Mouse (Mus musculus) megakaryocyte progenitor cell, adult 5-6 weeks (primary cell): ENCODE measurements around the gene Tsga10. TPM values are rescaled to one million over a fixed set of nuclear protein-coding genes. Genes with fewer than 3 reads are reported as not detected.
"Not testable (repeated sequence)": the region's sequence is repeated elsewhere in the genome, so short reads cannot be mapped to it uniquely, and the experiment has no call there.

ENCODE experiments used
- ATAC-seq: replicated peaks from 2 replicates; pipeline ENCODE4 v1.8.0; 2016; ENCODE audit warnings: mild to moderate bottlenecking, moderate TSS enrichment, inconsistent platforms; ENCODE audit not compliant: poor library complexity
- total RNA-seq, 2 experiments: library from RNA; stranded (forward) in 1 of 2; stranded (reverse) in 1 of 2; fragments of 157-497, 149-512 nt in 1 of 2; fragments of 200-1000 nt in 1 of 2; gene quantifications; 2 replicates each; pipeline versions ENCODE4 v1.2.3 to v1.2.4; 2015 to 2017

The Tsga10 gene
- total RNA-seq, 2 experiments from 2014 or later = 8.1 to 8.6 TPM

GRCm38 (mm10) chr1:37864511-37865400, 1.5 kb downstream of the Tsga10 start:
- peak; percentile 80 for ATAC-seq

- no peak for ATAC-seq
These were observed 15.5 kb downstream of the Tsga10 start for GRCm38 (mm10) chr1:37850696-37851095.

- no peak for ATAC-seq
These were observed 19.4 kb downstream of the Tsga10 start for GRCm38 (mm10) chr1:37846878-37847277.

- no peak for ATAC-seq
These were observed 34.5 kb downstream of the Tsga10 start for GRCm38 (mm10) chr1:37831681-37832080.

GRCm38 (mm10) chr1:37802291-37802690, 63.9 kb downstream of the Tsga10 start:
- ATAC-seq = not testable (repeated sequence)

GRCm38 (mm10) chr1:37800298-37800697, 65.9 kb downstream of the Tsga10 start:
- ATAC-seq = no peak

GRCm38 (mm10) chr1:37799505-37799904, 66.7 kb downstream of the Tsga10 start:
- ATAC-seq = 0 out of 2 replicates have a peak, but pooled peaks have one; percentile 23

GRCm38 (mm10) chr1:37759407-37759806, 106.8 kb downstream of the Tsga10 start:
- peak; percentile 42; the same call in 1 of the 2 replicates for ATAC-seq

GRCm38 (mm10) chr1:37744650-37745259, 121.5 kb downstream of the Tsga10 start:
- peak; percentile 90 for ATAC-seq

GRCm38 (mm10) chr1:37742602-37743270, 123.5 kb downstream of the Tsga10 start:
- ATAC-seq = no peak

GRCm38 (mm10) chr1:37742126-37742525, 124.1 kb downstream of the Tsga10 start:
- no peak for ATAC-seq

- peak; percentile 42 for ATAC-seq
These were observed 125.9 kb downstream of the Tsga10 start for GRCm38 (mm10) chr1:37740161-37740802.

- ATAC-seq = 0 out of 2 replicates have a peak, but pooled peaks have one; percentile 12
These were observed 127.3 kb downstream of the Tsga10 start for GRCm38 (mm10) chr1:37738895-37739294.

- peak; percentile 94 for ATAC-seq
These were observed 129.2 kb downstream of the Tsga10 start for GRCm38 (mm10) chr1:37737045-37737444.

- ATAC-seq = no peak
These were observed 130.3 kb downstream of the Tsga10 start for GRCm38 (mm10) chr1:37735932-37736331.

- peak; percentile 81 for ATAC-seq
These were observed 131.4 kb downstream of the Tsga10 start for GRCm38 (mm10) chr1:37734841-37735240.

- no peak for ATAC-seq
These were observed 136.9 kb downstream of the Tsga10 start for GRCm38 (mm10) chr1:37729353-37729752.

GRCm38 (mm10) chr1:37728053-37728452, 138.2 kb downstream of the Tsga10 start:
- no peak for ATAC-seq

GRCm38 (mm10) chr1:37727186-37727585, 139.0 kb downstream of the Tsga10 start:
- ATAC-seq = no peak

GRCm38 (mm10) chr1:37726426-37726825, 139.8 kb downstream of the Tsga10 start:
- ATAC-seq = no peak

- ATAC-seq = peak; percentile 48
These were observed 140.3 kb downstream of the Tsga10 start for GRCm38 (mm10) chr1:37725880-37726279.
